7 mouse cellular contexts compared by ENCODE assay signal in the genomic region with DNA sequence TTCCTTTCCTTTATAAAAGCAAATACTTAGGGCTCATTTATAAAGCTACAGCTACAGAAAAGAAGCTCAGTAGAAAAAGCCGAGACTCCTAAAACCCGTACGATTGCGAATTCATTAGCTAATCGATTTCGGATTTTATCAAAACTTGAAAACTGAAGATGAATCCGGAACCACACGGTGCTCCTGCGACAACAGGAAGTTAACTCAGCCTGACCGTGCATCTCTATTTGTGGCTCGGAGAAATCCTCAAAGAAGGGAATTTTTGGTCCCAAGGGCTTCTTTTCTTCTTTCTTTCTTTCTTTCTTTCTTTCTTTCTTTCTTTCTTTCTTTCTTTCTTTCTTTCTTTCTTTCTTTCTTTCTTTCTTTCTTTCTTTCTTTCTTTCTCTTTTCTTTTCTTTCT.
DNase-seq lines count a peak whose midpoint lies in the region; ATAC-seq lines count a peak whose summit lies in the region.
"Not testable (repeated sequence)": the region's sequence is repeated elsewhere in the genome, so short reads cannot be mapped to it uniquely, and the experiment has no call there.

No protein-coding gene starts in this region.

- not testable (repeated sequence) for H3K9ac ChIP-seq in embryonic facial prominence, embryonic 12.5 days; intestine, embryonic 16.5 days (ENCODE audit: low read depth, low read length)

- H3K27ac ChIP-seq in brown adipose tissue, adult 24 weeks (replicated peaks; ENCODE audit: low read depth, low read length); embryonic facial prominence, embryonic 12.5 days; intestine, embryonic 16.5 days (ENCODE audit: low read length): not testable (repeated sequence)

- H3K9me3 ChIP-seq in embryonic facial prominence, embryonic 12.5 days; intestine, embryonic 16.5 days (ENCODE audit: control insufficient read depth, low read length): not testable (repeated sequence)

- not testable (repeated sequence) for H3K4me1 ChIP-seq in brown adipose tissue, adult 24 weeks (ENCODE audit: control insufficient read depth, insufficient read depth, insufficient read length, low read length); embryonic facial prominence, embryonic 12.5 days; intestine, embryonic 16.5 days (ENCODE audit: control insufficient read depth, insufficient read depth, low read length)

- H3K4me3 ChIP-seq in brown adipose tissue, adult 24 weeks (ENCODE audit: insufficient read depth, low read depth, low read length), result peak overlapping the region; percentile 33; the same call in 1 of the 2 replicates
- H3K4me3 ChIP-seq in embryonic facial prominence, embryonic 12.5 days, result peak overlapping the region; percentile 37
- peak overlapping the region; percentile 38 for H3K4me3 ChIP-seq in intestine, embryonic 16.5 days (ENCODE audit: low read length)

- H3K36me3 ChIP-seq in embryonic facial prominence, embryonic 12.5 days; intestine, embryonic 16.5 days (ENCODE audit: control insufficient read depth, insufficient read depth, low read length): not testable (repeated sequence)

- H3K27me3 ChIP-seq in embryonic facial prominence, embryonic 12.5 days; intestine, embryonic 16.5 days (replicated peaks; ENCODE audit: control insufficient read depth, insufficient read depth, low read length): not testable (repeated sequence)

- peak; percentile 14 for DNase-seq in heart, adult 8-10 months (ENCODE audit: low spot score)
- peak; percentile 39 to 60 for DNase-seq in left cerebral cortex, postnatal 10 days (ENCODE audit: extremely low spot score in 1 of 2, low spot score in 2 of 2)
- DNase-seq in lung, postnatal 10 days, result peak; percentile 64
- peak; percentile 34 for DNase-seq in retina, postnatal 7 days (ENCODE audit: low read depth, low spot score)

- intact Hi-C loops in left cerebral cortex, postnatal 10 days (cut with DNase I), result loop anchor here (10.0 kb wide), 1 partner anchor 239 kb away; a partner anchor contains a TSS

- H3K4me2 ChIP-seq in embryonic facial prominence, embryonic 12.5 days (replicated peaks), result peak overlapping the region; percentile 28; the same call in 1 of the 2 replicates
- H3K4me2 ChIP-seq in intestine, embryonic 16.5 days (ENCODE audit: low read depth, low read length), result 0 out of 2 replicates have a peak overlapping the region, but pooled peaks have one; percentile 12

- WGBS in embryonic facial prominence, embryonic 12.5 days, result 38% methylated on average over 11 of the region's 11 CpGs
- 29% methylated on average over 11 of the region's 11 CpGs for WGBS in intestine, embryonic 16.5 days

- ATAC-seq in embryonic facial prominence, embryonic 12.5 days (ENCODE audit: insufficient number of reproducible peaks, insufficient read depth, low FRiP score, low TSS enrichment), result not testable (repeated sequence)
- peak; percentile 95 for ATAC-seq in intestine, embryonic 16.5 days

Comparison
In these comparisons a context has a peak if more than half of its experiments do, and no peak if none do; other contexts are left out.
1. DNase-seq: peak in every context shown above with its lines; median percentile 64 in lung, postnatal 10 days; 50 in left cerebral cortex, postnatal 10 days; 34 in retina, postnatal 7 days; 14 in heart, adult 8-10 months.